Mouse (Mus musculus): Measurements from ENCODE around the gene Trmo. TPM values are rescaled to one million over a fixed set of nuclear protein-coding genes. Genes with fewer than 3 reads are reported as not detected.

The Trmo gene
- polyA plus RNA-seq, 1 experiment from 2014 or later = 11.8 TPM

DNA sequence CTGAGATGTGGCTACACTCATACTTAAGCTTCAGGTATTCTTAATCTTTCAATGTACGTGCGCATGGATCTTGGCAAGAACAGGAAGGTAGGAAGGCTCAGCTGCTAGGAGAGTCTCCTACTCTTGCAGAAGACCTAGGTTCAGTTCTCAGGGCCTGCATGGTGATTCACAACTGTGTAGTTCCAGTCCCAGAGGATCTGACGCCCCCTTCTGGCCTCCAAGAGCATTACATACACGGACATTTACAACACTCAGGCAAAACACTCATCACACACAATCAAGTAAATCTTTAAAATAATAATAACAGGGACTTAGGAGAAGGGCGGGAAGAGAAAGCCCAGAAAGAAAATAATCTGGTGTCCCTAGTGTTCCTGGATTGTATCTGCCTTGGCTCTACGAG lies 14.8 kb downstream of the Trmo start:
- Histone ChIP-seq H3K27me3 (ENCODE audit: insufficient read depth, low read length) (no peaks in the 10 kb centered on the region), H3K9me3 (ENCODE audit: low read length) (no peaks in the 10 kb centered on the region), H3K36me3 (ENCODE audit: insufficient read depth, low read length) (peaks cover 10% of the 10 kb centered on the region), H3K9ac (replicated peaks; ENCODE audit: low read length) (peak overlapping the region; percentile 58), H3K4me3 (ENCODE audit: low read length) (peak overlapping the region; percentile 45; the same call in 1 of the 2 replicates), H3K4me2 (replicated peaks; ENCODE audit: low read depth, low read length) (peak overlapping the region; percentile 65), H3K27ac (ENCODE audit: low read length) (no peak overlapping the region), H3K4me1 (ENCODE audit: insufficient read depth, low read length) (peaks cover 13% of the 10 kb centered on the region)
- ATAC-seq (ENCODE audit: low FRiP score, low TSS enrichment) = 0 out of 2 replicates have a peak, but pooled peaks have one; percentile 2
- WGBS = 56% methylated on average over 6 of the region's 6 CpGs

- H3K4me1 ChIP-seq (ENCODE audit: insufficient read depth, low read length) = peaks cover 18% of the 10 kb centered on the region
- H3K36me3 ChIP-seq (ENCODE audit: insufficient read depth, low read length) = no peaks in the 10 kb centered on the region
- WGBS = under 1% methylated on average over 19 of the region's 19 CpGs
- peak; percentile 87 for ATAC-seq (ENCODE audit: low FRiP score, low TSS enrichment)
- H3K4me2 ChIP-seq (replicated peaks; ENCODE audit: low read depth, low read length) = peak overlapping the region; percentile 45
- H3K9me3 ChIP-seq (ENCODE audit: low read length) = peaks cover 4% of the 10 kb centered on the region; the same call in 1 of the 2 replicates
- H3K27ac ChIP-seq (ENCODE audit: low read length) = no peak overlapping the region
- 0 out of 2 replicates have a peak, but pooled peaks cover 3% of the 10 kb centered on the region for H3K27me3 ChIP-seq (ENCODE audit: insufficient read depth, low read length)
- H3K9ac ChIP-seq (replicated peaks; ENCODE audit: low read length) = peak overlapping the region; percentile 33; the same call in 1 of the 2 replicates
- peak overlapping the region; percentile 15; the same call in 1 of the 2 replicates for H3K4me3 ChIP-seq (ENCODE audit: low read length)
Observed at GRCm38 (mm10) chr4:46371030-46371429, 18.2 kb downstream of the Trmo start.

GRCm38 (mm10) chr4:46370406-46370805 lies 18.8 kb downstream of the Trmo start:
- H3K4me1 ChIP-seq (ENCODE audit: insufficient read depth, low read length) = peaks cover 18% of the 10 kb centered on the region
- no peak overlapping the region for H3K4me3 ChIP-seq (ENCODE audit: low read length)
- no peak overlapping the region for H3K4me2 ChIP-seq (replicated peaks; ENCODE audit: low read depth, low read length)
- no peak overlapping the region for H3K9ac ChIP-seq (replicated peaks; ENCODE audit: low read length)
- no peak overlapping the region for H3K27ac ChIP-seq (ENCODE audit: low read length)
- 50% methylated on average over 6 of the region's 6 CpGs for WGBS
- ATAC-seq (ENCODE audit: low FRiP score, low TSS enrichment) = no peak
- no peaks in the 10 kb centered on the region for H3K36me3 ChIP-seq (ENCODE audit: insufficient read depth, low read length)
- 0 out of 2 replicates have a peak, but pooled peaks cover 3% of the 10 kb centered on the region for H3K27me3 ChIP-seq (ENCODE audit: insufficient read depth, low read length)
- peaks cover 4% of the 10 kb centered on the region; the same call in 1 of the 2 replicates for H3K9me3 ChIP-seq (ENCODE audit: low read length)

- Histone ChIP-seq H3K9me3 (ENCODE audit: low read length) (peaks cover 4% of the 10 kb centered on the region; the same call in 1 of the 2 replicates), H3K36me3 (ENCODE audit: insufficient read depth, low read length) (no peaks in the 10 kb centered on the region), H3K27me3 (ENCODE audit: insufficient read depth, low read length) (0 out of 2 replicates have a peak, but pooled peaks cover 3% of the 10 kb centered on the region), H3K27ac (ENCODE audit: low read length) (no peak overlapping the region), H3K4me2 (replicated peaks; ENCODE audit: low read depth, low read length) (no peak overlapping the region), H3K4me1 (ENCODE audit: insufficient read depth, low read length) (peaks cover 12% of the 10 kb centered on the region; the same call in 1 of the 2 replicates), H3K4me3 (ENCODE audit: low read length) (no peak overlapping the region), H3K9ac (replicated peaks; ENCODE audit: low read length) (no peak overlapping the region)
- no peak for ATAC-seq (ENCODE audit: low FRiP score, low TSS enrichment)
- WGBS = 64% methylated on average over 4 of the region's 4 CpGs
Observed at GRCm38 (mm10) chr4:46369070-46369469, 20.2 kb downstream of the Trmo start.

DNA sequence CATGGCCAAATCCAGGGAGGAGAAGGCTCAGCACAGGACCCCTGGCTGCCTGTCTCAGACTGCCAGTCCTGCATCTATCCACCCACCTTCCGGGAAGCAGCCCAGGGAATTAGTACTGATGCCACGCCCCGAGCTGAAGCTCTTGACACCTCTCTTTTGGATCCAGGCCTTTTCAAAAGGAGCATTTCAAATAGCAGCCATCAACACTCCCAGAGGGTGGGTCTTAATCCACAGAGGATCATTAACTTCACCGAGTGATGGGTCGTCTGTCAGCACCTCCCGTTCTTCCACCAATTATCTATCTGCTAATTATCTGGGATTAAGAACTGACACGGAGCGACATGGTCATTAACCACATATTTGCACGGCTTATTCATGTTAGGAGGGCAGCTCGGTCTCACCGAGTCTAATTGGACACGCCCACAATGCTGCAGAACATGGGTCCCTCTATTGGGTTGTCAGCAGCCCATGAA lies 21.7 kb downstream of the Trmo start:
- WGBS = 9% methylated on average over 12 of the region's 12 CpGs
- H3K4me1 ChIP-seq (ENCODE audit: insufficient read depth, low read length) = peaks cover 12% of the 10 kb centered on the region; the same call in 1 of the 2 replicates
- no peaks in the 10 kb centered on the region for H3K36me3 ChIP-seq (ENCODE audit: insufficient read depth, low read length)

GRCm38 (mm10) chr4:46364360-46364759 lies 24.9 kb downstream of the Trmo start:
- peaks cover 6% of the 10 kb centered on the region; the same call in 1 of the 2 replicates for H3K4me1 ChIP-seq (ENCODE audit: insufficient read depth, low read length)
- no peak overlapping the region for H3K9ac ChIP-seq (replicated peaks; ENCODE audit: low read length)
- H3K9me3 ChIP-seq (ENCODE audit: low read length) = peaks cover 4% of the 10 kb centered on the region
- no peak overlapping the region for H3K27ac ChIP-seq (ENCODE audit: low read length)
- no peaks in the 10 kb centered on the region for H3K36me3 ChIP-seq (ENCODE audit: insufficient read depth, low read length)
- H3K4me2 ChIP-seq (replicated peaks; ENCODE audit: low read depth, low read length) = no peak overlapping the region
- no peak overlapping the region for H3K4me3 ChIP-seq (ENCODE audit: low read length)
- ATAC-seq (ENCODE audit: low FRiP score, low TSS enrichment) = no peak
- 81% methylated on average over 2 of the region's 2 CpGs for WGBS
- H3K27me3 ChIP-seq (ENCODE audit: insufficient read depth, low read length) = 0 out of 2 replicates have a peak, but pooled peaks cover 3% of the 10 kb centered on the region

More for the DNA sequence above, 21.7 kb downstream of the Trmo start:
- no peak overlapping the region for H3K4me2 ChIP-seq (replicated peaks; ENCODE audit: low read depth, low read length)
- H3K9me3 ChIP-seq (ENCODE audit: low read length) = peaks cover 4% of the 10 kb centered on the region
- H3K27me3 ChIP-seq (ENCODE audit: insufficient read depth, low read length) = 0 out of 2 replicates have a peak, but pooled peaks cover 3% of the 10 kb centered on the region
- H3K4me3 ChIP-seq (ENCODE audit: low read length) = no peak overlapping the region
- ATAC-seq (ENCODE audit: low FRiP score, low TSS enrichment) = no peak
- H3K27ac ChIP-seq (ENCODE audit: low read length) = no peak overlapping the region
- no peak overlapping the region for H3K9ac ChIP-seq (replicated peaks; ENCODE audit: low read length)

GRCm38 (mm10) chr4:46361258-46361657 lies 28.0 kb downstream of the Trmo start:
- no peaks in the 10 kb centered on the region for H3K4me1 ChIP-seq (ENCODE audit: insufficient read depth, low read length)
- 69% methylated on average over 5 of the region's 5 CpGs for WGBS

DNA sequence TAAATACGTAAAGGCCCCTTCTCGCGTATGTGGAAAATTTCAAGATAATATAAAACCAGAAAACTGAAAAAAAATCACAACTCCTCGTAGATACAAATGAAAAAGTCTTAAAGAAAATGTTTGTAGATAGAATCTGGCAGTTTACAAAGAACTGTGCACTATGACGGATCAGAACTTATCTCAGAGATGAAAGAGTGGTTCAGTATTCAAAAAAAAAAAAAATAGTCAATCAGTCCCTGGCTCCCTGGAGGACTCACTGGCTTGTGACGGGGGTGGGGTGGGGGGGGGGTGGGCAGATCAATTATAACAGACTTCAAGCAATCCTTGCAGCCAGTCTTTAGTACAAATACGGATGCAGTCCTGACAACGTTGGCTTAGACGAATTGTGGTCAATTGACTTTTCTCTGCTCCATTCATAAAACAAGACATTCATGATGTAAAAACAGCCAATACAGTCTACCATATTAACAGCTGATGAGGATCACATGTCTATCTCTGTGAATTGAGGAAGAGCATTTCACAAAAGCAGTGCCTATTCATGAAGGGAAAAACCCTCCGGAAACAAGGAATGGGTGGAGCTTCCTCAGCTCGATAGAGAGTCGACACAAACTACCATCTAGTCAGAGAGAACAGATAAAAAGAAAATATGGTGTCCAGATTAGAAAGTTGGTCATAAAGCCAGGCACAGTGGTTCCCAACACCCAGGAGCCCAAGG lies 29.5 kb downstream of the Trmo start:
- Histone ChIP-seq H3K9ac (replicated peaks; ENCODE audit: low read length) (no peak overlapping the region), H3K36me3 (ENCODE audit: insufficient read depth, low read length) (no peaks in the 10 kb centered on the region), H3K9me3 (ENCODE audit: low read length) (no peaks in the 10 kb centered on the region; the same call in 1 of the 2 replicates), H3K4me1 (ENCODE audit: insufficient read depth, low read length) (no peaks in the 10 kb centered on the region), H3K27ac (ENCODE audit: low read length) (no peak overlapping the region), H3K27me3 (ENCODE audit: insufficient read depth, low read length) (peaks cover 6% of the 10 kb centered on the region), H3K4me2 (replicated peaks; ENCODE audit: low read depth, low read length) (no peak overlapping the region), H3K4me3 (ENCODE audit: low read length) (no peak overlapping the region)
- 72% methylated on average over 12 of the region's 12 CpGs for WGBS
- ATAC-seq (ENCODE audit: low FRiP score, low TSS enrichment) = no peak

More at GRCm38 (mm10) chr4:46361258-46361657, 28.0 kb downstream of the Trmo start:
- Histone ChIP-seq H3K27me3 (ENCODE audit: insufficient read depth, low read length) (no peaks in the 10 kb centered on the region), H3K4me2 (replicated peaks; ENCODE audit: low read depth, low read length) (no peak overlapping the region), H3K27ac (ENCODE audit: low read length) (no peak overlapping the region), H3K4me3 (ENCODE audit: low read length) (no peak overlapping the region), H3K36me3 (ENCODE audit: insufficient read depth, low read length) (no peaks in the 10 kb centered on the region), H3K9me3 (ENCODE audit: low read length) (no peaks in the 10 kb centered on the region; the same call in 1 of the 2 replicates), H3K9ac (replicated peaks; ENCODE audit: low read length) (no peak overlapping the region)
- no peak for ATAC-seq (ENCODE audit: low FRiP score, low TSS enrichment)

- Histone ChIP-seq H3K27me3 (ENCODE audit: insufficient read depth, low read length) (peaks cover 24% of the 10 kb centered on the region), H3K27ac (ENCODE audit: low read length) (no peak overlapping the region), H3K9me3 (ENCODE audit: low read length) (no peaks in the 10 kb centered on the region), H3K9ac (replicated peaks; ENCODE audit: low read length) (no peak overlapping the region), H3K36me3 (ENCODE audit: insufficient read depth, low read length) (no peaks in the 10 kb centered on the region), H3K4me2 (replicated peaks; ENCODE audit: low read depth, low read length) (no peak overlapping the region), H3K4me3 (ENCODE audit: low read length) (no peak overlapping the region), H3K4me1 (ENCODE audit: insufficient read depth, low read length) (0 out of 2 replicates have a peak, but pooled peaks cover 4% of the 10 kb centered on the region)
- ATAC-seq (ENCODE audit: low FRiP score, low TSS enrichment) = 0 out of 2 replicates have a peak, but pooled peaks have one; percentile 15
- 46% methylated on average over 12 of the region's 12 CpGs for WGBS
Observed at GRCm38 (mm10) chr4:46356351-46357133, 32.7 kb downstream of the Trmo start.

Measured in kidney, embryonic 16.5 days (tissue).